Mouse (Mus musculus) large intestine, adult 2 months (tissue): ENCODE results near the gene Arpc5l. TPM values are rescaled to one million over a fixed set of nuclear protein-coding genes. Genes with fewer than 3 reads are reported as not detected.

Experiments used
- DNase-seq: peaks from one replicate; pipeline ENCODE4 v3.0.0-alpha.2; 2012; ENCODE audit warnings: low read depth, low spot score
- WGBS: fragments of 180-500 bp; shearing (Covaris S2); methylation state at CpG from one replicate; pipeline ENCODE4 v1.1.7; 2018; 5-methylcytosine and 5-hydroxymethylcytosine counted together
- polyA plus RNA-seq: library from polyadenylated mRNA; depleted of rRNA; stranded (reverse); fragments of >200 nt; gene quantifications from 2 replicates; pipeline ENCODE4 v1.2.3, GENCODE M21; 2012; rRNA removed

The Arpc5l gene
- polyA plus RNA-seq, 1 experiment, result 24.3 TPM

DNA sequence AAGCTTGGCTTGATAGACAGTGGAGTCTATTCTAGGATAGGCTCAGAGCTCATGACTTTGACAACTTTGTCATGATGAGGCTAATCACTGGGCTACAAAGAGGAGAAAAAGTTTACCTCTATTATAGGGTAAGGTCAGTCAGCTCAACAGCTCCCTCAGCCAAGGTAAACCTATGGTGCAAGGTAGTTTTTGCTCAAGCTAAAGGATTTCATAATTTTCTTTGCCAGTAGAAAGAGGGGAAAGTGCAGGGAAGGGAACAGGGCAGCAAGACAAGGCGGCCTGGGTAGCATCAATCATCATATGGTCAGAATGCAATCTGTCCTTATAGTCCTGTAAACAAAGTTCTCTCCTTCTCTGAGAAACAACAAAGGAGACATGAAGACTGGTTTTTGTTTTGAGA lies 35.1 kb downstream of the Arpc5l start:
- no peak for DNase-seq
- 98% methylated on average over 1 of the region's 1 CpGs for WGBS

- DNase-seq, result no peak
- WGBS, result 100% methylated on average over 1 of the region's 1 CpGs
These were observed 43.4 kb downstream of the Arpc5l start for GRCm38 (mm10) chr2:39048515-39048914.

DNA sequence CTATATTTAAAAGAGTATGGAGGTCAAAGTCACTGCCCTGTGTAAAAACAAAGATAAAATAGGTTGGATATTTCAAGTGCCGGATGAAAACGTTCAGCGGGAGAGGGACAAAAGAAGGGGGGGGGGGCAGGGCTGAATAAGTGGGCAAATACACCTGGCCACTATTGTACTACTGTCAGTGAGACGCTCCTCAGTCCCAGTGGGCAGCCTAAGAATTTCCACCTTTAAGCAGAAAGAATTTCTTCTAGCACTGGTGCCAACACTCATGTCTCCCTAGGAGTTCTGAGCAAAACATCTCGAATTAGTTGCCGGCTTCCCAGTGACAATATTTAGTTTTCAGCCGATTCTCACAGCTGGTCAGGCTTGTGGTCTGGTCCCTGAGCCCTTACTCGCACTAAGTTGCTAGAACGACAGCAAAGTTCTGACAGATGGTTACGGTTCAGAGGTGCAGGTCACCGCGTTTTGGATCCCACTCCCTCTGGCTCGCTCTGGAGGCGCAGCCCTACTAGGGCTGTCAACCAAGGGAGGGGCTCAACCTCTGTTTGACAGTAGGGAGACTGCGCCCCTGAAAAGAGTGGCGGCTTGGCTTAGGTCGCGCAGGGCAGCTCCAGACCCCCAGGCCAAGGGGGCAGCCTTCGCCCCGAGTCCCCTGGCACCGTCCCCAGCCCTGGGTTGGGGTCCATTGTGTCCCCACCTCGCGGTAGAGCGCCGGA lies 59.7 kb downstream of the Arpc5l start:
- WGBS, result 1% methylated on average over 25 of the region's 25 CpGs
- no peak for DNase-seq

Other genes with a start within 250 kb of the Arpc5l start
- 5.2 and 9.9 TPM in 2 replicates for gene Nr6a1, start 77.7 kb upstream of the Arpc5l start, polyA plus RNA-seq
- gene Olfml2a, start 73.4 kb upstream of the Arpc5l start, polyA plus RNA-seq, result 0.79 and 1.7 TPM in 2 replicates
- 0.47 and 0.55 TPM in 2 replicates for gene Wdr38, start 7.9 kb upstream of the Arpc5l start, polyA plus RNA-seq
- gene Rpl35, start 276 bp downstream of the Arpc5l start, polyA plus RNA-seq, result 224 and 239 TPM in 2 replicates
- gene Golga1, start 60.2 kb downstream of the Arpc5l start, polyA plus RNA-seq, result 13.7 and 20.5 TPM in 2 replicates
- 0.24 and 0.70 TPM in 2 replicates for gene Scai, start 185.4 kb downstream of the Arpc5l start, polyA plus RNA-seq
- gene Ppp6c, start 221.1 kb downstream of the Arpc5l start, polyA plus RNA-seq, result 17.5 and 20.8 TPM in 2 replicates